ENCODE assay signal across 13 mouse cellular contexts in the genomic region with DNA sequence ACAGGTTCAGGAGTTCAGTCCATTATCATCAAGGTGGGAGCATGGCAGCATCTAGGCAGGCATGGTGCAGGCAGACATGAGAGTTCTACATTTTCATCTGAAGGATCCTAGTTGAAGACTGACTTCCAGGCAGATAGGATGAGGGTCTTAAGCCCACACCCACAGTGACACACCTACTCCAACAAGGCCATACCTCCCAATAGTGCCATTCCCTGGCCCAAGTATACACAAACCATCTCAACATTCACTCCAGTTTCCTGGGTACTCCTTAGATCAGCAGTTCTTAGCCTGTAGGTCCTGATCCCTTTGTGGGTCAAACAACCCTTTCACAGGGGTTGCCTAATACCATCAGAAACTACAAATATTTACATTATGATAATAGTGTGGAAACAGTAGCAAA.
"Had no signal": no experiment of that assay in that cellular context is flagged by ENCODE, and none has a peak within 500 bp of the region (broad histone marks: within the 10 kb centered on the region; RNA-seq: fewer than 3 reads in every experiment).

No protein-coding gene starts in this region.

- H3K36me3 ChIP-seq: lung, embryonic 15.5 days; midbrain, embryonic 13.5 days; midbrain, embryonic 15.5 days; neural tube, embryonic 12.5 days; stomach, embryonic 15.5 days had no signal

- H3K4me1 ChIP-seq: neural tube, embryonic 12.5 days had no signal

- DNase-seq: right cerebral cortex, postnatal 14 days; thymus, adult 2 months; thymus, postnatal 25 days; thymus, postnatal 4 days had no signal

- H3K9me3 ChIP-seq: lung, embryonic 15.5 days; megakaryocyte, embryonic 14.5 days; midbrain, embryonic 13.5 days; midbrain, embryonic 15.5 days; neural tube, embryonic 12.5 days; stomach, embryonic 15.5 days had no signal

- H3K4me3 ChIP-seq: lung, embryonic 15.5 days; megakaryocyte, embryonic 14.5 days; midbrain, embryonic 13.5 days; midbrain, embryonic 15.5 days; neural tube, embryonic 12.5 days; stomach, embryonic 15.5 days had no signal

- H3K4me2 ChIP-seq: lung, embryonic 15.5 days; midbrain, embryonic 13.5 days; midbrain, embryonic 15.5 days; neural tube, embryonic 12.5 days; stomach, embryonic 15.5 days had no signal

- H3K27me3 ChIP-seq: lung, embryonic 15.5 days; megakaryocyte, embryonic 14.5 days; midbrain, embryonic 13.5 days; midbrain, embryonic 15.5 days; neural tube, embryonic 12.5 days; stomach, embryonic 15.5 days had no signal

- H3K9ac ChIP-seq: liver, embryonic 14.5 days; lung, embryonic 15.5 days; midbrain, embryonic 13.5 days; midbrain, embryonic 15.5 days; neural tube, embryonic 12.5 days; stomach, embryonic 15.5 days had no signal

- ATAC-seq: midbrain, embryonic 13.5 days; midbrain, embryonic 15.5 days had no signal

- H3K27ac ChIP-seq: liver, embryonic 14.5 days; lung, embryonic 15.5 days; macrophage; midbrain, embryonic 13.5 days; midbrain, embryonic 15.5 days; neural tube, embryonic 12.5 days; stomach, embryonic 15.5 days; stomach, postnatal 0 days had no signal
